Mouse (Mus musculus): ENCODE data around the gene Ndufaf8. TPM values are rescaled to one million over a fixed set of nuclear protein-coding genes. Genes with fewer than 3 reads are reported as not detected.

Gene Ndufaf8
- total RNA-seq, 2 experiments from 2014 or later: 30.9 to 39.5 TPM

- DNase-seq: no peak
Observed at GRCm38 (mm10) chr11:120134847-120135530, 36.3 kb downstream of the Ndufaf8 start.

GRCm38 (mm10) chr11:120136195-120136594, 37.5 kb downstream of the Ndufaf8 start:
- DNase-seq: no peak

GRCm38 (mm10) chr11:120136796-120137624, 38.3 kb downstream of the Ndufaf8 start:
- no peak for DNase-seq

- peak; percentile 59 for DNase-seq
Observed at GRCm38 (mm10) chr11:120137625-120138004, 38.9 kb downstream of the Ndufaf8 start.

- no peak for DNase-seq
Observed at GRCm38 (mm10) chr11:120139309-120139731, 40.6 kb downstream of the Ndufaf8 start.

GRCm38 (mm10) chr11:120140255-120140654, 41.5 kb downstream of the Ndufaf8 start:
- peak; percentile 42 for DNase-seq

- peak; percentile 54 for DNase-seq
Observed at GRCm38 (mm10) chr11:120142601-120143051, 43.9 kb downstream of the Ndufaf8 start.

GRCm38 (mm10) chr11:120143708-120144497, 45.2 kb downstream of the Ndufaf8 start:
- DNase-seq: no peak

- DNase-seq: no peak
Observed at GRCm38 (mm10) chr11:120148201-120148855, 49.6 kb downstream of the Ndufaf8 start.

GRCm38 (mm10) chr11:120149510-120150200, 50.9 kb downstream of the Ndufaf8 start:
- no peak for DNase-seq

Small RNA genes within 50 kb of the gene (microRNA-seq; reads per million reads assigned to microRNA genes)
- 0 reads per million in 2 experiments for gene Gm25948 (ENCODE audit: borderline replicate concordance in 2 of 2)

Other genes with a start within 250 kb of the Ndufaf8 start
- 10 to 100 TPM; 25.6 to 28.2 TPM for gene Chmp6, start 185.5 kb upstream of the Ndufaf8 start, total RNA-seq (2021)
- gene Baiap2, start 156.2 kb upstream of the Ndufaf8 start, total RNA-seq (2021): 1 to 10 TPM; 2.2 to 3.4 TPM
- 1 to 10 TPM; 4.8 to 4.9 TPM for gene Aatk, start 51.8 kb upstream of the Ndufaf8 start, total RNA-seq (2021)
- gene Cep131, start 12.1 kb upstream of the Ndufaf8 start, total RNA-seq (2021): 1 to 10 TPM; 5.1 to 7.2 TPM
- gene Tepsin, start 197 bp upstream of the Ndufaf8 start, total RNA-seq (2021): 1 to 10 TPM; 5.2 to 5.5 TPM
- gene Slc38a10, start 52.4 kb downstream of the Ndufaf8 start, total RNA-seq (2021): 10 to 100 TPM; 43.8 to 57.6 TPM
- gene Bahcc1, start 134.0 kb downstream of the Ndufaf8 start, total RNA-seq (2021): 1 to 10 TPM; 3.2 to 4.7 TPM
- 100 to 1,000 TPM; 236 to 249 TPM for gene Actg1, start 249.6 kb downstream of the Ndufaf8 start, total RNA-seq (2021)

All from gastrocnemius, postnatal 25 days (tissue).